Mouse (Mus musculus) midbrain, embryonic 16.5 days (tissue): ENCODE measurements around the gene Rab1a. TPM values are rescaled to one million over a fixed set of nuclear protein-coding genes. Genes with fewer than 3 reads are reported as not detected.

Source experiments
- ATAC-seq: fragments of 200-750 bp; cut with Nextera tagmentation; 2 replicates; pipeline ENCODE4 v1.8.0; 2017; ENCODE audit warnings: moderate TSS enrichment
- H3K27ac ChIP-seq: fragments of 300-500 bp; sonication (generic); 2 replicates; pipeline ENCODE4 v1.5.1; 2014; ENCODE audit warnings: mild to moderate bottlenecking, low read length, mixed read lengths
- H3K27me3 ChIP-seq: fragments of 300-500 bp; sonication (generic); 2 replicates; pipeline ENCODE4 v1.6.1; 2014; ENCODE audit warnings: low read depth, low read length, mixed read lengths; ENCODE audit not compliant: control insufficient read depth, insufficient read depth
- H3K36me3 ChIP-seq: fragments of 300-500 bp; sonication (generic); 2 replicates; pipeline ENCODE4 v1.6.1; 2014; ENCODE audit warnings: mild to moderate bottlenecking, low read length, moderate library complexity, mixed read lengths; ENCODE audit not compliant: control insufficient read depth, insufficient read depth
- H3K4me1 ChIP-seq: fragments of 300-500 bp; sonication (generic); 2 replicates; pipeline ENCODE4 v1.6.1; 2014; ENCODE audit warnings: mild to moderate bottlenecking, low read length, mixed read lengths; ENCODE audit not compliant: control insufficient read depth, insufficient read depth
- H3K4me2 ChIP-seq: fragments of 300-500 bp; sonication (generic); 2 replicates; pipeline ENCODE4 v1.6.1; 2014; ENCODE audit warnings: mild to moderate bottlenecking, low read length, mixed read lengths
- H3K4me3 ChIP-seq: fragments of 300-500 bp; sonication (generic); 2 replicates; pipeline ENCODE4 v1.5.1; 2014; ENCODE audit warnings: low read depth, mild to moderate bottlenecking, low read length, moderate library complexity, mixed read lengths
- H3K9ac ChIP-seq: fragments of 300-500 bp; sonication (generic); 2 replicates; pipeline ENCODE4 v1.6.1; 2014; ENCODE audit warnings: low read depth, low read length, mixed read lengths
- H3K9me3 ChIP-seq: fragments of 300-500 bp; sonication (generic); replicated peaks from 2 replicates; pipeline ENCODE4 v1.6.1; 2014; ENCODE audit warnings: mild to moderate bottlenecking, low read length, mixed read lengths; ENCODE audit not compliant: control insufficient read depth, poor library complexity, severe bottlenecking
- WGBS: fragments of 180-500 bp; shearing (Covaris S2); extraction: QIAGEN DNeasy Blood & Tissue Kit; methylation state at CpG from one replicate; pipeline ENCODE4 v1.1.7; 2014; 5-methylcytosine and 5-hydroxymethylcytosine counted together
- polyA plus RNA-seq: library from polyadenylated mRNA; unstranded; fragments of >200 nt; fragmentation: Nextera tagmentation; extraction: Ambion mirVana; gene quantifications from 2 replicates; pipeline ENCODE4 v1.2.1, GENCODE M21; 2015

The Rab1a gene
- polyA plus RNA-seq, 1 experiment from 2014 or later = 318 TPM

DNA sequence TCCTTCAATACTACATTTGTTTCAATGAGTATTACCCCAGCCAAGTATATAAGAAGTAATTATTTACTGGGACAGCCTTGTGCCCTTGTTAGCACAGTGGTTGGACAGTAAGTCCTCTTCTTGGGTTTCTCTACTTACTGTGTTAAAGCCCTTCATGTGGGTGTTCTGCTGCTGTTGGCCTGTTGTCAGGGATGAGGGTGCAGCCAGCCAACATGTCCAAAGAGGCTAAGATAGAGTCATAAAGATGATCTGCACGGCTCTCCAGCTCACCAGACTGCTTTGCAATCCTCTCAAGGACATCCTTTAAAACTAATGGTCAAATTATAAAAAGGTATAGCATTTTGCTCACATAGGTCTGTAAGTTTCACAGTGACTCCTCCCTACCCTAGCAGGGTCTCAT lies 29.1 kb downstream of the Rab1a start:
- Histone ChIP-seq H3K4me1 (no peaks in the 10 kb centered on the region), H3K4me2 (no peak overlapping the region), H3K4me3 (no peak overlapping the region), H3K27me3 (no peaks in the 10 kb centered on the region), H3K9me3 (no peaks in the 10 kb centered on the region), H3K9ac (no peak overlapping the region), H3K36me3 (peaks cover 27% of the 10 kb centered on the region), H3K27ac (no peak overlapping the region)
- ATAC-seq = no peak
- WGBS = 80% methylated on average over 1 of the region's 1 CpGs

DNA sequence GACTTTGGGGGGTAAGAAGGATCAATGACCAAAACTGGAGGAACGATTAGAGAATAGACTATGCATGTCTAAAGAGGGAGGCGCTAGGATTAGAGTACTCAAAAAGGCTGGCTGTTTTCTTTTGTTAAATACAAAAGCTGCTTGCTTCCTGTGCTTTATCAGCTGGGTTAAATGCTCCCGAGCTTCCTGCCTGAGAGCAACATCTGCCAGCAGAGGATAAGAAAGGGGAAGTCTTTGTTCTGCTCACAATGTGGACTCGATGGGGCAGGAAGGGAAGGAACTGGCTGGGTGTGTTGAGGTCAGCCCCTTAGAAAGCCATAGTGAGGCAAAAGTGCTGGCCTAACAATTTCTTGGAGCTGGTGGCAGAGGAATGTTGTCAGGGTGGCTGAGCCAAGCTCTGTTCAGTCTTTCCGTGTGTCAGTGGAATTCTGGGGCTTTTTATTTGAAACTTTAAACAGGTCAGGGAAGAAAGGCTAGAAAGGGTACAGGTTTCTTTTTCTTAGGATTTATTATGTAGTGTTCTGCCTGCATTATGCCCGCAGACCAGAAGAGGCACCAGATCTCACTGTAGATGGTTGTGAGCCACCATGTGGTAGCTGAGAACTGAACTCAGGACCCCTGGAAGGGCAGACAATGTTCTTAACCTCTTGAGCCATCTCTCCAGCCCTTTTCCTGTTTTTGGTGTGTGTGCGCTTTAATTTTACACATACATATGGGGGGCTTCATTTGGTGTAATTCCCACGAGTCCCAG lies 30.1 kb downstream of the Rab1a start:
- 34% methylated on average over 8 of the region's 8 CpGs for WGBS
- ATAC-seq = 0 out of 2 replicates have a peak, but pooled peaks have one; percentile 19
- Histone ChIP-seq H3K27me3 (no peaks in the 10 kb centered on the region), H3K27ac (peak overlapping the region; percentile 66), H3K36me3 (peaks cover 30% of the 10 kb centered on the region), H3K4me2 (no peak overlapping the region), H3K9me3 (no peaks in the 10 kb centered on the region), H3K9ac (no peak overlapping the region), H3K4me3 (no peak overlapping the region), H3K4me1 (no peaks in the 10 kb centered on the region)

DNA sequence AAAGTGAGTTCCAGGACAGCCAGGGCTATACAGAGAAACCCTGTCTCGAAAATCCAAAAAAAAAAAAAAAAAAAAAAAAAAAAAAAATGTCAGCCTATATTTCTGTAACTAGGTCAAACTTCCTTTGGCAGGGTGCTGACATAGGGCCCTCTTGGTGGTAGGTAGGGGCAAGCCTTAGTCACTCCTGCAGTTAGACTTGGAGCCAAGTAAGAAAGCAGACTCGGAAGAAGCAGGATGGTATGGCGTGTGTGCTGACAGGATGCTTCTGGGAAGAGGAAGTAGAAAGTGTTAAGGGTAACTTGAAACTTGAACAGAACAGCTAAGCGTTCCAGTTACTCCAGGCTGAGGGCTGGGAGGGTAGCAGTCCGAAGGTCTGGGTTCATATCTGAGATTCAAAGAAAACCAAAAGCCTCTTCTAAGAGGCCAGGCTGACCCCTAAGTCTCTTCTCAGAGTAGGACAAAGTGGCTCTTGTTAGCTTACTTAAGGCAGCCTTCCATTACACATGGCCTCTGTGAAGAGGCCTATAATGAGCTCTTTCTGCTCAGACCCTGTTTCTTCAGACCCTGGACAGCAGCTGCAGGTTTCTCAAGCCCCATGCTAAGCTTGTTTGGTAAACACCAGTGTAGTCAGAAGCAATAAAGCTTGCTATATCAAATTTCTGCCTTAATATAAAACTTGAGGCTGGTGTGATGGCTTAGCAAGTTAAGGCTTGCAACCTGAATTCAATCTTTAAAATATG lies 31.0 kb downstream of the Rab1a start:
- Histone ChIP-seq H3K4me1 (no peaks in the 10 kb centered on the region), H3K27me3 (no peaks in the 10 kb centered on the region), H3K9ac (no peak overlapping the region), H3K4me2 (no peak overlapping the region), H3K9me3 (no peaks in the 10 kb centered on the region), H3K4me3 (no peak overlapping the region), H3K27ac (0 out of 2 replicates have a peak overlapping the region, but pooled peaks have one; percentile 15), H3K36me3 (peaks cover 39% of the 10 kb centered on the region)
- ATAC-seq = no peak
- 82% methylated on average over 4 of the region's 5 CpGs for WGBS

DNA sequence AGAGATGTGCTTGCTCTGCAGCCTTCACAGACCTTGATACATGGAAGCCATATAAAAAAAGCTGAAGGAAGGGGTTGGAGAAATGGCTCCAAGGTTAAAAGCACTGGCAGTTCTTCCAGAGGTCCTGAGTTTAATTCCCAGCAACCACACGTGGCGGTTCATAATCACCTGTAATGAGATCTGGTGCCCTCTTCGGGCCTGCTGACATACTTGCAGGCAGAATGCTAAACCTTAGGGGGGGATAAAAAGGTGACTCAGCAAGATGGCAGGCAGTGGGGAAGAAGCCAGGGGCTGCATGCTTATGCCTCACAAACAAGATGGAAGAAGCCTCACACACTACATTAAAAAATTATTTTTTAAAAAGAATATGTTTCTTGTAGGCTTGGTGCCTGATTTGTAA lies 33.0 kb downstream of the Rab1a start:
- peaks cover 48% of the 10 kb centered on the region for H3K36me3 ChIP-seq
- 71% methylated on average over 3 of the region's 3 CpGs for WGBS
- no peak overlapping the region for H3K4me2 ChIP-seq
- no peaks in the 10 kb centered on the region for H3K4me1 ChIP-seq
- H3K9ac ChIP-seq = no peak overlapping the region
- H3K4me3 ChIP-seq = no peak overlapping the region
- ATAC-seq = no peak
- H3K27ac ChIP-seq = no peak overlapping the region
- no peaks in the 10 kb centered on the region for H3K27me3 ChIP-seq
- H3K9me3 ChIP-seq = no peaks in the 10 kb centered on the region

DNA sequence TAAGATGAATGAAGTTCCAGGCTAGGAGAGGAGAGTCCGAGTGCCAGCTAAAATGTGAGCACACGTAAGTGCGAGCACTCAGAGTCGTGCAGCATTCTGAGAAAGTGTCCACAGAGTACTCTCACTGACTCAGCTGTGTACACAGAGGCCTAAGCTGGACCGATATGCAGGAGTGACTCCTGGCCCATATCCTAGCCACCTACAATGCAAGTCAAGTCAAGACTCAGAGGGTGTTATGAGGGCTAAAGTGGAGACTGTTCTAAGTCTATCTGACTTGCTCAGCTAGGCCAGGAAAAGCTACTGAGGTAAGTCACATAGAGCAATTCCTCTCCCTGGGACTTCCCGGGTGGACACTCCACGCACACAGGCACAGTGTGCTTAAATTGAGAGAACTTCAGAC lies 35.8 kb downstream of the Rab1a start:
- ATAC-seq = no peak
- Histone ChIP-seq H3K36me3 (peaks cover 49% of the 10 kb centered on the region), H3K27ac (no peak overlapping the region), H3K9me3 (no peaks in the 10 kb centered on the region), H3K4me2 (no peak overlapping the region), H3K27me3 (no peaks in the 10 kb centered on the region), H3K4me1 (no peaks in the 10 kb centered on the region), H3K9ac (no peak overlapping the region), H3K4me3 (no peak overlapping the region)
- 97% methylated on average over 7 of the region's 7 CpGs for WGBS

DNA sequence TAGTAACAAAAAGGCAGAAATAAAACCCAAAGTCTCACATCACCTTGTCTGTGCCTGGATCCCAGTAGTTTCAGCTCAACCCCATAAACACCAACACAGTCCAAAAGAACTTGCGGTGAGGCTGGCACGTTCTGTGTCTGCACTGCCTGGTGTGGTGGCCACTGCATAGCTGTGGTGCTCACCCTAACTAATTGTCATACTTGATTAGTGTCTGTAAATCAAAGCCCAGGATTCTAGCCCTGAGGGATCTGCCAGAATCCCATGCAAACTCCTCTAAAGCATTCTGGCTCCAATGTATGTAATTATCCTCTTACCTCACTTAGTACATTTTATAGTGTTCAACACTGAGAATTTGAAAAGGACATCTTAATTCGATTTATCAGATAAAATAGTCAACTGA lies 36.7 kb downstream of the Rab1a start:
- no peak overlapping the region for H3K27ac ChIP-seq
- no peaks in the 10 kb centered on the region for H3K9me3 ChIP-seq
- peaks cover 47% of the 10 kb centered on the region for H3K36me3 ChIP-seq
- no peak overlapping the region for H3K4me3 ChIP-seq
- no peaks in the 10 kb centered on the region for H3K4me1 ChIP-seq
- 83% methylated on average over 3 of the region's 3 CpGs for WGBS
- ATAC-seq = no peak
- H3K4me2 ChIP-seq = no peak overlapping the region
- no peaks in the 10 kb centered on the region for H3K27me3 ChIP-seq
- H3K9ac ChIP-seq = no peak overlapping the region

DNA sequence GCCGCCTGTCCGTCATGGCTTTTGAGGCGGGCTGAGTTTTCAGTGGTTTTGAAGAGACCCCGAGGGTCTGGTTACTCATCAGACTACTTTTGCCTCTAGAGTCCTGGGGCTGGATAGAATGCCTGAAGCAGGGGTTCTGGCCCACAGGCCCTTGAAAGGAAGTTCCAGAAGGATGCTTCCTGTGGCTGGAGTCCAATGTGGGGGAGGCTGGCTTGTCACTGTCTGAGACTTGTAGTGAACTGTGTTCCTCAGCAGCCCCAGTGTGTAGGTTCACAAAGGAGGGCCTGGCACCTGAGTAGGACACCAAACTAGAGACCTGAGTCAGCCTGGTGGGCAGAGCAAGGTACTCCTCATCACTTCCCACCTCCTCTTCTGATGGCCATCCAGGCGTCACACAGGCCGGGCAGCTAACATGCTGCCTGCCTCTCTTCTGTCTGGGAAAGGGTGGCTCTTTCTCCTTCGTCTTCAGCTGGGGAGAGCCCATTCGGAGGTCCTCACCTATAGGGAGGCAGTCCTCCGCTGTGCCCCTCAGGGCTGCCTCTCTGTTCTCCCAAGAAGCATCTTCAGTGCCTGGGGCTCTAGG lies 38.1 kb downstream of the Rab1a start:
- 93% methylated on average over 9 of the region's 9 CpGs for WGBS
- ATAC-seq = no peak

DNA sequence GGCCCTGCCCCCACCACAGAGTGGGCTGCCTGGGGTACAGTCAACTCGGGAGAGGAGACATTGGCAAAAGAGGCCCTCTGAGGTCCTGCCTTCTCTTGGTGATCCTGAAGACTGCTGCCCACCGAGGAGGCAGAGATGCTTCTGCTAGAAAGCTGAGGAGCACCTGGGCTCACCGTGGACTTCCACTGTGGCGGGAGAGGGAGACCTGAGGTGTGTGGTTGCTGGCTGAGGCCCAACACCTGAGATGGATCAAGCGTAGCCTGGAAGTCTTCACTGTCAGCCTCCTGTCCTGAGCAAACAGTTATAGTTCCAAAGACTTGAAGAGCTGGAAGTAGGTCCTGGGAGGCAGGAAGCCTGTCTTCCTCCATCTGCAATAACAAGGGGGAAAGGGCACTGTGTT lies 39.1 kb downstream of the Rab1a start:
- H3K27ac ChIP-seq = no peak overlapping the region
- H3K4me2 ChIP-seq = no peak overlapping the region
- H3K36me3 ChIP-seq = peaks cover 40% of the 10 kb centered on the region
- H3K9ac ChIP-seq = no peak overlapping the region
- 86% methylated on average over 5 of the region's 5 CpGs for WGBS
- no peaks in the 10 kb centered on the region for H3K27me3 ChIP-seq
- no peak overlapping the region for H3K4me3 ChIP-seq
- ATAC-seq = no peak
- no peaks in the 10 kb centered on the region for H3K9me3 ChIP-seq
- no peaks in the 10 kb centered on the region for H3K4me1 ChIP-seq

More for the DNA sequence above, 38.1 kb downstream of the Rab1a start:
- Histone ChIP-seq H3K9me3 (no peaks in the 10 kb centered on the region), H3K27me3 (no peaks in the 10 kb centered on the region), H3K4me2 (no peak overlapping the region), H3K4me1 (no peaks in the 10 kb centered on the region), H3K9ac (no peak overlapping the region), H3K27ac (no peak overlapping the region), H3K36me3 (peaks cover 44% of the 10 kb centered on the region), H3K4me3 (no peak overlapping the region)

DNA sequence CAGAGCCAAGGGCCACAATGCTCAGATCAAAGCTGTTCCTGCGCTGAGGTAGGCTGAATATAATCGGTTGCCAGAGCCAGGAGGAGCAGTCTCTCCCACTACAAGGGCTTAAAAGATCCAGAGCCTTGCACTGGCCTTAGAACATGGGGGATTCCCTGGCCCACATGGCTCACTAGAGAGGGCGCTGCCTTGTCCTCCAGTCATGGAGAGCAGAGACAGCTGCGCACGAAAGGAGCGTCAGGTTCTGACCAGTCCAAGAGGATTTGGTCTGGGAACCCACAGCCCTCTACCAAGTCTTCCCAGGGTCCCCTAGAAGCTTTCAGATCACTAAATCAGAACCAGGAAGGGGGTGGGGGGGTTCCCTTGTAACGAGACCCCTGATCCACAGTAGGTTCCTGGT lies 40.1 kb downstream of the Rab1a start:
- Histone ChIP-seq H3K9ac (no peak overlapping the region), H3K27me3 (no peaks in the 10 kb centered on the region), H3K36me3 (peaks cover 33% of the 10 kb centered on the region), H3K9me3 (no peaks in the 10 kb centered on the region), H3K27ac (no peak overlapping the region), H3K4me1 (0 out of 2 replicates have a peak, but pooled peaks cover 2% of the 10 kb centered on the region), H3K4me2 (no peak overlapping the region), H3K4me3 (no peak overlapping the region)
- 94% methylated on average over 7 of the region's 7 CpGs for WGBS
- no peak for ATAC-seq
